Mouse (Mus musculus): ENCODE measurements around the gene Klc2. TPM values are rescaled to one million over a fixed set of nuclear protein-coding genes. Genes with fewer than 3 reads are reported as not detected.

Gene Klc2
- polyA plus RNA-seq, 1 experiment from 2014 or later, result 13.6 TPM

DNA sequence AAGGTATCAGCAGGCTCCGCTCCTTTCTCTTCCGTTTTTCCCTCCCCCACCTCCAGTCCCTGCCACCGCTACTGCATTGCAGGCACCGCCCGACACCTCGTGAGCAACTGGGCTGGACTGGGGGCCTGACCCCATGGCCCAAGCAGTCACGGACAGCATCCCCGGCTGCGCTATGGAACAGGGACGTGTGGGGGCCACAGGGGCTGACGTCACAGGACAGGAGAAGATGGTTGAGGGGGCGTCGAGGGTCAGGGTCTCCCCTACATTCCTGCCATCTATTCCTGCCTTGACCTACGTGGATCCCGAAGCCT lies 33.6 kb downstream of the Klc2 start:
- H3K9me3 ChIP-seq (replicated peaks; ENCODE audit: control insufficient read depth, low read length), result no peaks in the 10 kb centered on the region
- peak overlapping the region; percentile 67; the same call in 1 of the 2 replicates for H3K9ac ChIP-seq (ENCODE audit: low read length)
- 5% methylated on average over 15 of the region's 15 CpGs for WGBS

DNA sequence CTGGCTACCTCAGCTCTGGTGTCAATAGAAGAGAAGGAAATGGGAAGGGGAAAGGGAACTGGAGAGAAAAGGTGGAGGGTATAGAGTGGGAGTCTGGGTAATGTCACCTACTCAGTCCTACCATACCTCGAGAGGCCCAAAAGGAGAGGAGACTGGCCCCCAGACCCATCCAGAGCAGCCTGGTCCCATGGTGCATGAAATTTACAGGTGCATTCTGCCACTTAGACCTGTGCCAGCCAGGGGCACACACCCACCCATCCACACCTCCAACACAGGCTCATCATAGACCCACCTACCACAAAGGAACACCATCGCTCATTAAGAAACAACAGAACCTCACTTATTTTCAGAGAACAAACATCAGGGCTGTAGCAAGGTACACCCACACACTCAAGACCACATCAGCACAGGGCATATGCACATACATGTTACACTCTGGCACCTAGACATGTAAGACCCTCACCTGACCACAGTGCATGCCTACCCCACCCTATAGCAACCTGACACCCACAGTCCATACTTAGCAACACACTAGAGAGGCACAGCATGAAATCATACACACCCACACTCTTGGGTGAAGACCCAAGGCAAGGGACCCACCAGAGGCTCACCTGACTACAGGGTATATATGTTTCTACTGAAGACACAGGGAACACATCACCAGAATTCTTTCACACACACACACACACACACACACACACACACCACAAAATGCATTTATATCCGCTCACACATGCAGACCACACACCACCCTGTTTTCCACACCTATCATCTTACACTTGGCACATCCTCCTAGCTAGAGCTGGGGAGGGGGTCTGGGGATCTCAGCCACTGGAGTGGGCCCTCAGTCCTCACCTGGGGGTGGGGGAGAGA lies 34.2 kb downstream of the Klc2 start:
- peaks cover 16% of the 10 kb centered on the region for H3K4me1 ChIP-seq (ENCODE audit: control insufficient read depth, insufficient read depth, low read length)
- H3K4me2 ChIP-seq (ENCODE audit: low read depth, low read length), result no peak overlapping the region
- ATAC-seq (ENCODE audit: insufficient read depth, low FRiP score), result no peak
- no peaks in the 10 kb centered on the region for H3K36me3 ChIP-seq (ENCODE audit: control insufficient read depth, insufficient read depth, low read length)
- H3K27ac ChIP-seq (ENCODE audit: low read length), result no peak overlapping the region
- 66% methylated on average over 3 of the region's 3 CpGs for WGBS
- peaks cover 55% of the 10 kb centered on the region for H3K27me3 ChIP-seq (ENCODE audit: control insufficient read depth, insufficient read depth, low read length)
- H3K4me3 ChIP-seq (replicated peaks; ENCODE audit: low read length), result peak overlapping the region; percentile 53
- no peaks in the 10 kb centered on the region for H3K9me3 ChIP-seq (replicated peaks; ENCODE audit: control insufficient read depth, low read length)
- H3K9ac ChIP-seq (ENCODE audit: low read length), result 0 out of 2 replicates have a peak overlapping the region, but pooled peaks have one; percentile 67

More for the DNA sequence above, 33.6 kb downstream of the Klc2 start:
- no peaks in the 10 kb centered on the region for H3K36me3 ChIP-seq (ENCODE audit: control insufficient read depth, insufficient read depth, low read length)
- no peak for ATAC-seq (ENCODE audit: insufficient read depth, low FRiP score)
- H3K4me1 ChIP-seq (ENCODE audit: control insufficient read depth, insufficient read depth, low read length), result peaks cover 20% of the 10 kb centered on the region
- no peak overlapping the region for H3K27ac ChIP-seq (ENCODE audit: low read length)
- peaks cover 55% of the 10 kb centered on the region for H3K27me3 ChIP-seq (ENCODE audit: control insufficient read depth, insufficient read depth, low read length)
- peak overlapping the region; percentile 83 for H3K4me2 ChIP-seq (ENCODE audit: low read depth, low read length)
- peak overlapping the region; percentile 53 for H3K4me3 ChIP-seq (replicated peaks; ENCODE audit: low read length)

DNA sequence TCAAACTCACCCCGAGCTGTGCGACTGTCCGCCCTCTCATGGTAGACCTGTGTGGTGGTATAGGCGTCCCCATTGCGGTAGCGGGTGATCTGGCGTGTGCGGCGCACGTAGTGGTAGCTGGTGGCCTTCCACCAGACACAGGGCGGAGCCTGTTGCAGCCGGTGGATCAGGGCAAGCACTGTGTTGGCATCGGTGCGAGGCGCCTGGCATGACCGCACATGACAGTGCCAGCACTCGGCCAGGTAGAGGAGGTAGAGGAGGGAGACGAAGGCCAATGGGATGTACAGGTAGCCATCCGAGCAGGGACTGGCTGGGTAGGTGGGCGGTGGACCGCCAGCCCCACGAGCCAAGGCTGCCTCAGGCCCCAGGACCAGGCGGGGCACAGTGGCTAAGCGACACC lies 35.8 kb downstream of the Klc2 start:
- Histone ChIP-seq H3K27ac (ENCODE audit: low read length) (no peak overlapping the region), H3K4me1 (ENCODE audit: control insufficient read depth, insufficient read depth, low read length) (peaks cover 9% of the 10 kb centered on the region; the same call in 1 of the 2 replicates), H3K4me2 (ENCODE audit: low read depth, low read length) (no peak overlapping the region), H3K9me3 (replicated peaks; ENCODE audit: control insufficient read depth, low read length) (no peaks in the 10 kb centered on the region), H3K27me3 (ENCODE audit: control insufficient read depth, insufficient read depth, low read length) (peaks cover 55% of the 10 kb centered on the region), H3K9ac (ENCODE audit: low read length) (no peak overlapping the region), H3K36me3 (ENCODE audit: control insufficient read depth, insufficient read depth, low read length) (no peaks in the 10 kb centered on the region), H3K4me3 (replicated peaks; ENCODE audit: low read length) (no peak overlapping the region)
- WGBS, result 67% methylated on average over 24 of the region's 24 CpGs
- no peak for ATAC-seq (ENCODE audit: insufficient read depth, low FRiP score)

DNA sequence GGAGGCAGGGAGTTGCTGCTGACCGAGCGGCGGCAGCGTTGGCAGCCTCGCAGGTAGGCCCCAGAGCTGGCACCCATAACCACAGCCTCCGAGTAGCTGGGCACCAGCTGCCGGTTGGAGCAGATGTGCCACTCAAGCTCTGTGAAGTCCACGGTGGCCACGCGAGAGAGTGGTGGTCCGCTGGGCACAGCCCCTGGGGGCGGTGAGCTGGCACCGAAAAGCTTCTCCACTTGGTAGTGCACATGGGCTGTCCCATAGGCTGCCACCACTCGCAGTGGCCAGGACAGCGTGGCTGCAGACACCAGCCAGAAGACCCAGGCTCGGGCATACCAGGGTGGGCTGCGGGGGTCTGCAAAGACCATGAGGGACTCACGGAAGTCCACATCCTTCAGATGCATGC lies 36.4 kb downstream of the Klc2 start:
- no peak overlapping the region for H3K4me3 ChIP-seq (replicated peaks; ENCODE audit: low read length)

DNA sequence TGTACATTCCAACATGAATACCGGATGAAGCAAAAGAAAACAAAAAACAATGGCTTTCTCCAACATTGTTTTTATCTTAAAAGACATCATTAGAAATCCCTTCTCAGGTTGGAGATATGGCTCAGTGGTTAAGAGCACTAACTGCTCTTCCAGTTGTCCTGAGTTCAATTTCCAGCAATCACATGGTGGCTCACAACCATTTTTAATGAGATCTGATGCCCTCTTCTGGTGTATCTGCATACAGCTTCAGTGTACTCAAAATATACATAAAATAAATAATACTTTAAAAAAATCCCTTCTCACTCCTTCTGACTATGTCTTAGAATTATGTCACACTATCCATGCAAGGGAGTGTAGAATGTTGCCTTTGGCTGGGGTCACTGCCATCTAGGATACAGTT lies 39.1 kb downstream of the Klc2 start:
- 94% methylated on average over 1 of the region's 1 CpGs for WGBS
- Histone ChIP-seq H3K27ac (ENCODE audit: low read length) (no peak overlapping the region), H3K9ac (ENCODE audit: low read length) (no peak overlapping the region), H3K4me2 (ENCODE audit: low read depth, low read length) (no peak overlapping the region), H3K9me3 (replicated peaks; ENCODE audit: control insufficient read depth, low read length) (no peaks in the 10 kb centered on the region), H3K4me3 (replicated peaks; ENCODE audit: low read length) (no peak overlapping the region), H3K36me3 (ENCODE audit: control insufficient read depth, insufficient read depth, low read length) (0 out of 2 replicates have a peak, but pooled peaks cover 3% of the 10 kb centered on the region), H3K27me3 (ENCODE audit: control insufficient read depth, insufficient read depth, low read length) (peaks cover 34% of the 10 kb centered on the region), H3K4me1 (ENCODE audit: control insufficient read depth, insufficient read depth, low read length) (no peaks in the 10 kb centered on the region)
- no peak for ATAC-seq (ENCODE audit: insufficient read depth, low FRiP score)

More for the DNA sequence above, 36.4 kb downstream of the Klc2 start:
- no peak overlapping the region for H3K9ac ChIP-seq (ENCODE audit: low read length)
- no peak for ATAC-seq (ENCODE audit: insufficient read depth, low FRiP score)
- H3K4me2 ChIP-seq (ENCODE audit: low read depth, low read length), result no peak overlapping the region
- WGBS, result 58% methylated on average over 18 of the region's 18 CpGs
- H3K27ac ChIP-seq (ENCODE audit: low read length), result no peak overlapping the region
- H3K27me3 ChIP-seq (ENCODE audit: control insufficient read depth, insufficient read depth, low read length), result peaks cover 55% of the 10 kb centered on the region
- no peaks in the 10 kb centered on the region for H3K36me3 ChIP-seq (ENCODE audit: control insufficient read depth, insufficient read depth, low read length)
- H3K4me1 ChIP-seq (ENCODE audit: control insufficient read depth, insufficient read depth, low read length), result peaks cover 4% of the 10 kb centered on the region; the same call in 1 of the 2 replicates
- H3K9me3 ChIP-seq (replicated peaks; ENCODE audit: control insufficient read depth, low read length), result no peaks in the 10 kb centered on the region

DNA sequence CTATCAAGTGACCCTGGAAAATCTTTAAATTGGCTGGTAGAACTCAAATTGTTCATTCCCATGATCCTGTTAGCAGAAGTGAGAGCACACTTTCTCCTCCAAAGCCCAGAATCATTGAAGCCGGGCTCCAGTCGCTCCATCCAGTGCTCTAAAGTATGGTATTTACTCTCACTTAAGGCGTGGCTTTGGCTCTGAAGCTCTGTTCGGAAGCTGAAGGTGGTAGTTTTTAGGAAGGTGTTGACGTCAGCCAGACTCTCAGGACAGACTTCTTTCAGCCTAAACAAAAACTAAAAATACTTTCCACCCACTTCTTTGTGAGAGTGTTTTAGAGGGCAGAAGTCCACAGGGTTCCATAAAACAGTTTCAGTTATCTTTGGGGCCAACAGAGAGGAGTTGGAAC lies 44.8 kb downstream of the Klc2 start:
- 0 out of 2 replicates have a peak, but pooled peaks cover 3% of the 10 kb centered on the region for H3K36me3 ChIP-seq (ENCODE audit: control insufficient read depth, insufficient read depth, low read length)
- H3K27ac ChIP-seq (ENCODE audit: low read length), result no peak overlapping the region
- WGBS, result 26% methylated on average over 5 of the region's 5 CpGs
- H3K4me2 ChIP-seq (ENCODE audit: low read depth, low read length), result peak overlapping the region; percentile 77
- no peak overlapping the region for H3K9ac ChIP-seq (ENCODE audit: low read length)
- ATAC-seq (ENCODE audit: insufficient read depth, low FRiP score), result no peak
- no peaks in the 10 kb centered on the region for H3K27me3 ChIP-seq (ENCODE audit: control insufficient read depth, insufficient read depth, low read length)
- peaks cover 26% of the 10 kb centered on the region; the same call in 1 of the 2 replicates for H3K4me1 ChIP-seq (ENCODE audit: control insufficient read depth, insufficient read depth, low read length)
- no peaks in the 10 kb centered on the region for H3K9me3 ChIP-seq (replicated peaks; ENCODE audit: control insufficient read depth, low read length)
- no peak overlapping the region for H3K4me3 ChIP-seq (replicated peaks; ENCODE audit: low read length)

DNA sequence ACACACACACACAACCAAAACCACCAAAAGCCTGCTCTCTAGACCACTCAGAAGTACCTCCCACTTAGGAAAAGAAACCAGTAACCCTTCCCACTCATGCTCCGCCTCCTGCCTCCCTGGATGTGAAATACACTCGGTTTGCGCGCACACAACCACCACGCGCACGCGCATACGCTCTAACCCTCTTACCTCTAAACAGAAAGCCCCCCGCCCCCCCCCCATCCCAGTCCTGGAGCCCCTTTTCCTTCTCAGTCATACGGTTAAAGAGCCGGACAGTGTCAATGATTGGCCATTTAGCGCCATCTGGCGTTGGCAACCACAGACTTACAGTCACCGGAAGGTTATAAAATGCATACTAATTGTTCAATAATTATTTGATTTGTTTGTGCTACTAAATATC lies 45.3 kb downstream of the Klc2 start:
- Histone ChIP-seq H3K27me3 (ENCODE audit: control insufficient read depth, insufficient read depth, low read length) (no peaks in the 10 kb centered on the region), H3K4me3 (replicated peaks; ENCODE audit: low read length) (peak overlapping the region; percentile 69), H3K27ac (ENCODE audit: low read length) (peak overlapping the region; percentile 94), H3K4me2 (ENCODE audit: low read depth, low read length) (peak overlapping the region; percentile 77), H3K4me1 (ENCODE audit: control insufficient read depth, insufficient read depth, low read length) (peaks cover 29% of the 10 kb centered on the region; the same call in 1 of the 2 replicates), H3K9ac (ENCODE audit: low read length) (no peak overlapping the region), H3K36me3 (ENCODE audit: control insufficient read depth, insufficient read depth, low read length) (0 out of 2 replicates have a peak, but pooled peaks cover 3% of the 10 kb centered on the region), H3K9me3 (replicated peaks; ENCODE audit: control insufficient read depth, low read length) (no peaks in the 10 kb centered on the region)
- WGBS, result under 1% methylated on average over 15 of the region's 15 CpGs
- ATAC-seq (ENCODE audit: insufficient read depth, low FRiP score), result no peak

DNA sequence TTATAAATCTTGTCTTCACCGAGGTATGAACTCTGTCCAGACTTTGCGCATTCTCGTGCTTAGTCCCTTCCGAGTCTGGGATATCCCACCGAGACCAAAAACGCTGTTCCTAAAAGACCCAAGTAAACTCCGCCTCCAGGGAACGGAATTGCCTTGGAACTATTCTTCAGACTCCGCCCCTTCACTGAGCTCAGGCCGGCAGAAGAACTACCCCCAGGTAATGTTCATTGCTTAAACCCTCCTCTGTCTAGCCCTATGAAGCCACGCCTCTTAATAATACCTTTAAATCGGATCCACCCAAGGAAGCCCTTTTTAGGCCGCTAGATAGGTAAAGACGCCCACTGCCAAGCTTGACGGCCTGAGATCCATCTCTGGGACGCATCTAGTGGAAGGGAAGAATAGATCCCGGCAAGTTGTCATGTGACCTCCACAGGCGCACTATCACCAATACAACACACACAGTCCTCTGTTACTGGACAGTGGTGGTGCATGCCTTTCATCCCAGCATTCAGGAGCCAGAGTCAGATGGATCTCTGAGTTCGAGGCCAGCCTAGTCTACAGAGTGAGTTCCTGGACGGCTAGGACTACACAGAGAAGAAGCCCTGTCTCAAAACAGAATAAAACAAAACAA lies 45.9 kb downstream of the Klc2 start:
- H3K4me1 ChIP-seq (ENCODE audit: control insufficient read depth, insufficient read depth, low read length), result peaks cover 33% of the 10 kb centered on the region; the same call in 1 of the 2 replicates
- peak; percentile 5; the same call in 1 of the 2 replicates for ATAC-seq (ENCODE audit: insufficient read depth, low FRiP score)
- WGBS, result 3% methylated on average over 20 of the region's 20 CpGs
- peak overlapping the region; percentile 94 for H3K27ac ChIP-seq (ENCODE audit: low read length)
- H3K36me3 ChIP-seq (ENCODE audit: control insufficient read depth, insufficient read depth, low read length), result 0 out of 2 replicates have a peak, but pooled peaks cover 3% of the 10 kb centered on the region
- no peaks in the 10 kb centered on the region for H3K9me3 ChIP-seq (replicated peaks; ENCODE audit: control insufficient read depth, low read length)
- peak overlapping the region; percentile 77 for H3K4me2 ChIP-seq (ENCODE audit: low read depth, low read length)
- H3K9ac ChIP-seq (ENCODE audit: low read length), result peak overlapping the region; percentile 87
- peak overlapping the region; percentile 69 for H3K4me3 ChIP-seq (replicated peaks; ENCODE audit: low read length)
- H3K27me3 ChIP-seq (ENCODE audit: control insufficient read depth, insufficient read depth, low read length), result no peaks in the 10 kb centered on the region

Measured in stomach, embryonic 16.5 days (tissue).